Comparison of ENCODE assay signal across 30 mouse cellular contexts in genomic region chr16:8679780-8680179, GRCm38 (mm10). TPM values are rescaled to one million over a fixed set of nuclear protein-coding genes. Genes with fewer than 3 reads are reported as not detected.
DNase-seq lines count a peak whose midpoint lies in the region; ATAC-seq and TF ChIP-seq lines count a peak whose summit lies in the region.
"Had no signal": no experiment of that assay in that cellular context is flagged by ENCODE, and none has a peak within 500 bp of the region (broad histone marks: within the 10 kb centered on the region; RNA-seq: fewer than 3 reads in every experiment).

No protein-coding gene starts in this region.

- WGBS in limb, embryonic 15.5 days: 62% methylated on average over 3 of the region's 3 CpGs
- 91% methylated on average over 3 of the region's 3 CpGs for WGBS in limb, embryonic 10.5 days
- WGBS in liver, embryonic 14.5 days (ENCODE audit: insufficient replicate concordance): 63% methylated on average over 3 of the region's 3 CpGs
- WGBS in liver, embryonic 16.5 days (ENCODE audit: insufficient replicate concordance): 65% methylated on average over 3 of the region's 3 CpGs
- 81% methylated on average over 3 of the region's 3 CpGs for WGBS in forebrain, embryonic 16.5 days

- no peak for DNase-seq in limb, embryonic 10.5 days (ENCODE audit: low spot score)
- DNase-seq in liver, embryonic 14.5 days (ENCODE audit: low read depth in 3 of 3, low spot score in 3 of 3): no peak
- no peak for DNase-seq in liver
- DNase-seq: adrenal gland, postnatal 10 days; adrenal gland, postnatal 36 days; B cell, adult 2 months; cerebellum, adult 18-20 months; cerebellum, adult 9-10 months; cerebellum, postnatal 14 days; forebrain, postnatal 0 days; gastrocnemius, adult 2 months; gastrocnemius, postnatal 14 days; heart, adult 18-20 months; heart, postnatal 10 days; heart, postnatal 36 days had no signal

- no peak overlapping the region for H3K4me2 ChIP-seq in limb, embryonic 15.5 days
- no peak overlapping the region for H3K4me2 ChIP-seq in liver, embryonic 14.5 days (ENCODE audit: low read depth)
- H3K4me2 ChIP-seq in liver, embryonic 16.5 days (ENCODE audit: low read depth, low read length): no peak overlapping the region
- no peak overlapping the region for H3K4me2 ChIP-seq in forebrain, embryonic 16.5 days (ENCODE audit: low read length)
- H3K4me2 ChIP-seq: embryonic facial prominence, embryonic 12.5 days; forebrain, embryonic 13.5 days; heart, embryonic 12.5 days; heart, embryonic 15.5 days; hindbrain, embryonic 13.5 days had no signal

- TF ChIP-seq CTCF in liver, embryonic 14.5 days (IDR thresholded peaks at IDR 0.05; ENCODE audit: low read depth): no peak

- H3K36me3 ChIP-seq in limb, embryonic 15.5 days: peaks cover 7% of the 10 kb centered on the region; the same call in 1 of the 2 replicates
- H3K36me3 ChIP-seq in limb, embryonic 10.5 days: 0 out of 2 replicates have a peak, but pooled peaks cover 8% of the 10 kb centered on the region
- no peaks in the 10 kb centered on the region; the same call in 1 of the 2 replicates for H3K36me3 ChIP-seq in liver, embryonic 14.5 days (replicated peaks; ENCODE audit: control insufficient read depth, insufficient read depth, low read depth)
- H3K36me3 ChIP-seq in liver, embryonic 16.5 days (ENCODE audit: control insufficient read depth, insufficient read depth): peaks cover 2% of the 10 kb centered on the region; the same call in 1 of the 2 replicates
- H3K36me3 ChIP-seq in forebrain, embryonic 16.5 days (ENCODE audit: control insufficient read depth, insufficient read depth): no peaks in the 10 kb centered on the region
- H3K36me3 ChIP-seq: embryonic facial prominence, embryonic 12.5 days; heart, embryonic 15.5 days had no signal

- H3K4me1 ChIP-seq in limb, embryonic 15.5 days: no peaks in the 10 kb centered on the region
- H3K4me1 ChIP-seq in limb, embryonic 10.5 days: no peaks in the 10 kb centered on the region
- H3K4me1 ChIP-seq in liver, embryonic 14.5 days (replicated peaks; ENCODE audit: control insufficient read depth in 2 of 2, insufficient read depth in 2 of 2, low read length in 1 of 2): peaks cover 45 to 50% of the 10 kb centered on the region in 2 experiments
- H3K4me1 ChIP-seq in liver, embryonic 16.5 days (ENCODE audit: control insufficient read depth, low read depth, low read length): peaks cover 58% of the 10 kb centered on the region
- H3K4me1 ChIP-seq in forebrain, embryonic 16.5 days (replicated peaks; ENCODE audit: control insufficient read depth, insufficient read depth, low read length): no peaks in the 10 kb centered on the region
- H3K4me1 ChIP-seq: embryonic facial prominence, embryonic 12.5 days; forebrain, embryonic 10.5 days; forebrain, embryonic 13.5 days; heart, embryonic 12.5 days; heart, embryonic 15.5 days; hindbrain, embryonic 10.5 days; hindbrain, embryonic 13.5 days had no signal

- no peaks in the 10 kb centered on the region for H3K27me3 ChIP-seq in limb, embryonic 15.5 days
- no peaks in the 10 kb centered on the region for H3K27me3 ChIP-seq in limb, embryonic 10.5 days (ENCODE audit: low read depth, poor library complexity, severe bottlenecking)
- H3K27me3 ChIP-seq in liver, embryonic 14.5 days (ENCODE audit: control insufficient read depth, insufficient read depth, low read length): no peaks in the 10 kb centered on the region
- no peaks in the 10 kb centered on the region for H3K27me3 ChIP-seq in liver, embryonic 16.5 days (ENCODE audit: control insufficient read depth, insufficient read depth, low read depth, low read length)
- no peaks in the 10 kb centered on the region for H3K27me3 ChIP-seq in forebrain, embryonic 16.5 days (replicated peaks; ENCODE audit: control insufficient read depth, insufficient read depth, low read length)
- H3K27me3 ChIP-seq: embryonic facial prominence, embryonic 12.5 days; forebrain, embryonic 13.5 days; heart, embryonic 12.5 days; heart, embryonic 15.5 days; hindbrain, embryonic 13.5 days; Patski had no signal

- H3K9ac ChIP-seq in limb, embryonic 15.5 days: no peak overlapping the region
- no peak overlapping the region; the same call in 1 of the 2 replicates for H3K9ac ChIP-seq in liver, embryonic 14.5 days (replicated peaks)
- no peak overlapping the region for H3K9ac ChIP-seq in liver, embryonic 16.5 days (ENCODE audit: low read depth, low read length)
- H3K9ac ChIP-seq in forebrain, embryonic 16.5 days (replicated peaks; ENCODE audit: low read depth, low read length): no peak overlapping the region
- H3K9ac ChIP-seq: embryonic facial prominence, embryonic 12.5 days; forebrain, embryonic 13.5 days; forebrain, postnatal 0 days; heart, embryonic 12.5 days; heart, embryonic 15.5 days; hindbrain, embryonic 13.5 days had no signal

- peak overlapping the region; percentile 43; the same call in 1 of the 2 replicates for H3K27ac ChIP-seq in limb, embryonic 15.5 days
- H3K27ac ChIP-seq in limb, embryonic 10.5 days: no peak overlapping the region
- H3K27ac ChIP-seq in liver, embryonic 14.5 days: peak overlapping the region; percentile 98
- H3K27ac ChIP-seq in liver, embryonic 16.5 days (ENCODE audit: low read length): peak overlapping the region; percentile 46
- no peak overlapping the region for H3K27ac ChIP-seq in forebrain, embryonic 16.5 days (ENCODE audit: low read length)
- H3K27ac ChIP-seq: embryonic facial prominence, embryonic 12.5 days; forebrain, embryonic 10.5 days; forebrain, embryonic 13.5 days; gastrocnemius, adult 2 months; heart, embryonic 15.5 days; hindbrain, embryonic 10.5 days; hindbrain, embryonic 13.5 days had no signal

- no peaks in the 10 kb centered on the region for H3K9me3 ChIP-seq in limb, embryonic 15.5 days
- no peaks in the 10 kb centered on the region for H3K9me3 ChIP-seq in limb, embryonic 10.5 days (replicated peaks)
- H3K9me3 ChIP-seq in liver, embryonic 14.5 days (ENCODE audit: control insufficient read depth, low read length): no peaks in the 10 kb centered on the region
- H3K9me3 ChIP-seq in liver, embryonic 16.5 days (replicated peaks; ENCODE audit: control insufficient read depth, low read length): no peaks in the 10 kb centered on the region
- H3K9me3 ChIP-seq in forebrain, embryonic 16.5 days (ENCODE audit: control insufficient read depth, low read length): no peaks in the 10 kb centered on the region
- H3K9me3 ChIP-seq: embryonic facial prominence, embryonic 12.5 days; forebrain, embryonic 10.5 days; forebrain, embryonic 13.5 days; G1E; heart, embryonic 12.5 days; heart, embryonic 15.5 days; hindbrain, embryonic 10.5 days; hindbrain, embryonic 13.5 days had no signal

- no peak for ATAC-seq in limb, embryonic 15.5 days (ENCODE audit: insufficient number of reproducible peaks, low FRiP score, low TSS enrichment, low read depth)
- ATAC-seq in liver, embryonic 14.5 days (ENCODE audit: insufficient read depth): no peak
- no peak for ATAC-seq in liver, embryonic 16.5 days (ENCODE audit: low read depth)
- no peak for ATAC-seq in forebrain, embryonic 16.5 days
- ATAC-seq: forebrain, embryonic 13.5 days; forebrain, postnatal 0 days; hindbrain, embryonic 16.5 days; Patski had no signal

- H3K4me3 ChIP-seq in limb, embryonic 15.5 days: no peak overlapping the region
- H3K4me3 ChIP-seq in limb, embryonic 10.5 days: no peak overlapping the region
- H3K4me3 ChIP-seq in liver, embryonic 14.5 days (ENCODE audit: insufficient read depth in 1 of 2, low read depth in 2 of 2, low read length in 2 of 2): no peak overlapping the region
- H3K4me3 ChIP-seq in liver, embryonic 16.5 days (ENCODE audit: low read depth, low read length): no peak overlapping the region
- H3K4me3 ChIP-seq in forebrain, embryonic 16.5 days (replicated peaks; ENCODE audit: low read length): no peak overlapping the region
- H3K4me3 ChIP-seq: embryonic facial prominence, embryonic 12.5 days; erythroblast, embryonic 14.5 days; forebrain, embryonic 10.5 days; forebrain, embryonic 13.5 days; gastrocnemius, adult 2 months; heart, embryonic 12.5 days; heart, embryonic 15.5 days; hindbrain, embryonic 10.5 days; hindbrain, embryonic 13.5 days had no signal

- TF ChIP-seq EP300 in liver, embryonic 14.5 days (IDR thresholded peaks at IDR 0.05; ENCODE audit: low read depth): no peak

RNA-seq across cellular contexts. Expression of gene Gm5767, which starts 0.8 kb away (rescaled TPM):
- 0.32 TPM in 1 of 2 replicates, not detected in the other for polyA plus RNA-seq in limb, embryonic 15.5 days (2015; fragmentation: Nextera tagmentation; extraction: Ambion mirVana)
- not detected in 2 replicates for polyA plus RNA-seq in limb, embryonic 10.5 days (2016; fragmentation: Nextera tagmentation; extraction: Ambion mirVana)
- polyA plus RNA-seq in liver, embryonic 14.5 days (2012; rRNA removed): 0.07 TPM in 1 of 2 replicates, not detected in the other
- not detected in 2 replicates for polyA plus RNA-seq in liver, embryonic 14.5 days (2014; fragmentation: Nextera tagmentation; extraction: Ambion mirVana)
- polyA plus RNA-seq in liver, embryonic 16.5 days (2015; fragmentation: Nextera tagmentation; extraction: Ambion mirVana): 0.15 TPM in 1 of 2 replicates, not detected in the other
- polyA plus RNA-seq in forebrain, embryonic 16.5 days (2015; fragmentation: Nextera tagmentation; extraction: Ambion mirVana): not detected in 2 replicates
- polyA plus RNA-seq: embryonic facial prominence, embryonic 12.5 days; erythroblast, embryonic 14.5 days; forebrain, embryonic 13.5 days; forebrain, postnatal 0 days; frontal cortex, adult 2 months; G1E; heart, embryonic 12.5 days; heart, embryonic 15.5 days; hindbrain, embryonic 10.5 days; hindbrain, embryonic 13.5 days; hindbrain, embryonic 16.5 days; Patski had no signal

RNA-seq across cellular contexts. Expression of gene Carhsp1, which starts 7.8 kb away (rescaled TPM):
- 85.1 and 85.5 TPM in 2 replicates for polyA plus RNA-seq in limb, embryonic 15.5 days (2015; fragmentation: Nextera tagmentation; extraction: Ambion mirVana)
- polyA plus RNA-seq in limb, embryonic 10.5 days (2016; fragmentation: Nextera tagmentation; extraction: Ambion mirVana): 152 and 166 TPM in 2 replicates
- polyA plus RNA-seq in liver, embryonic 14.5 days (2012; rRNA removed): 31.2 and 38.7 TPM in 2 replicates
- polyA plus RNA-seq in liver, embryonic 14.5 days (2014; fragmentation: Nextera tagmentation; extraction: Ambion mirVana): 30.8 and 31.3 TPM in 2 replicates
- polyA plus RNA-seq in liver, embryonic 16.5 days (2015; fragmentation: Nextera tagmentation; extraction: Ambion mirVana): 95.2 and 96.6 TPM in 2 replicates
- polyA plus RNA-seq in forebrain, embryonic 16.5 days (2015; fragmentation: Nextera tagmentation; extraction: Ambion mirVana): 181 and 200 TPM in 2 replicates

RNA-seq across cellular contexts. Expression of gene Tmem186, which starts 42.3 kb away (rescaled TPM):
- polyA plus RNA-seq in limb, embryonic 15.5 days (2015; fragmentation: Nextera tagmentation; extraction: Ambion mirVana): 18.8 and 20.4 TPM in 2 replicates
- polyA plus RNA-seq in limb, embryonic 10.5 days (2016; fragmentation: Nextera tagmentation; extraction: Ambion mirVana): 22.9 and 26.0 TPM in 2 replicates
- polyA plus RNA-seq in liver, embryonic 14.5 days (2012; rRNA removed): 6.2 and 7.9 TPM in 2 replicates
- polyA plus RNA-seq in liver, embryonic 14.5 days (2014; fragmentation: Nextera tagmentation; extraction: Ambion mirVana): 6.3 and 6.5 TPM in 2 replicates
- 8.9 and 9.7 TPM in 2 replicates for polyA plus RNA-seq in liver, embryonic 16.5 days (2015; fragmentation: Nextera tagmentation; extraction: Ambion mirVana)
- polyA plus RNA-seq in forebrain, embryonic 16.5 days (2015; fragmentation: Nextera tagmentation; extraction: Ambion mirVana): 26.8 and 27.8 TPM in 2 replicates

RNA-seq across cellular contexts. Expression of gene Pmm2, which starts 42.3 kb away (rescaled TPM):
- 52.8 and 55.1 TPM in 2 replicates for polyA plus RNA-seq in limb, embryonic 15.5 days (2015; fragmentation: Nextera tagmentation; extraction: Ambion mirVana)
- 54.6 and 61.2 TPM in 2 replicates for polyA plus RNA-seq in limb, embryonic 10.5 days (2016; fragmentation: Nextera tagmentation; extraction: Ambion mirVana)
- polyA plus RNA-seq in liver, embryonic 14.5 days (2012; rRNA removed): 22.1 and 23.0 TPM in 2 replicates
- polyA plus RNA-seq in liver, embryonic 14.5 days (2014; fragmentation: Nextera tagmentation; extraction: Ambion mirVana): 25.4 and 25.5 TPM in 2 replicates
- 29.5 and 30.1 TPM in 2 replicates for polyA plus RNA-seq in liver, embryonic 16.5 days (2015; fragmentation: Nextera tagmentation; extraction: Ambion mirVana)
- 48.1 and 53.4 TPM in 2 replicates for polyA plus RNA-seq in forebrain, embryonic 16.5 days (2015; fragmentation: Nextera tagmentation; extraction: Ambion mirVana)

Comparison
In these comparisons a context has a peak if more than half of its experiments do, and no peak if none do; other contexts are left out.
1. H3K27ac ChIP-seq: peak in limb, embryonic 15.5 days (single experiment), liver, embryonic 14.5 days (single experiment) and liver, embryonic 16.5 days (single experiment); none in limb, embryonic 10.5 days (single experiment) and forebrain, embryonic 16.5 days (single experiment).